Comparison of ENCODE assay signal across 8 mouse cellular contexts in genomic region chr5:3646991-3647707, GRCm38 (mm10). TPM values are rescaled to one million over a fixed set of nuclear protein-coding genes. Genes with fewer than 3 reads are reported as not detected.
DNase-seq lines count a peak whose midpoint lies in the region; ATAC-seq and TF ChIP-seq lines count a peak whose summit lies in the region.

No protein-coding gene starts in this region.

- in situ Hi-C loops in ES-E14 (cut with MboI; ENCODE audit: low sequenced_read_pairs in 2 of 2, unreplicated experiment in 2 of 2) = no loop called here

- peak; percentile 40 for ATAC-seq in heart, postnatal 0 days (ENCODE audit: insufficient read depth, low read depth)
- peak; percentile 59 for ATAC-seq in lung, embryonic 16.5 days (ENCODE audit: low read depth)

- no peak for TF ChIP-seq POLR2A in brain, embryonic 14.5 days (IDR thresholded peaks at IDR 0.05; ENCODE audit: borderline replicate concordance, extremely low read depth, insufficient read depth, insufficient read length, poor library complexity, severe bottlenecking)

- H3K9ac ChIP-seq in ES-E14 (ENCODE audit: insufficient read depth, low read depth, low read length, poor library complexity, severe bottlenecking) = peak overlapping the region; percentile 93
- peak overlapping the region; percentile 95 for H3K9ac ChIP-seq in heart, postnatal 0 days (replicated peaks; ENCODE audit: low read depth, low read length)
- peak overlapping the region; percentile 92 for H3K9ac ChIP-seq in lung, embryonic 16.5 days (ENCODE audit: low read length)

- no peaks in the 10 kb centered on the region for H3K27me3 ChIP-seq in erythroblast, embryonic 14.5 days (ENCODE audit: control insufficient read depth)
- no peaks in the 10 kb centered on the region for H3K27me3 ChIP-seq in heart, postnatal 0 days (ENCODE audit: control insufficient read depth, insufficient read depth, low read length)
- no peaks in the 10 kb centered on the region for H3K27me3 ChIP-seq in lung, embryonic 16.5 days (ENCODE audit: control insufficient read depth, insufficient read depth, low read depth, low read length)

- peak; percentile 52; the same call in 1 of the 2 replicates for TF ChIP-seq CTCF in brain, embryonic 14.5 days (IDR thresholded peaks at IDR 0.05; ENCODE audit: borderline replicate concordance, extremely low read depth, insufficient read depth, insufficient read length)
- peak; percentile 63 for TF ChIP-seq CTCF in heart, postnatal 0 days (IDR thresholded peaks at IDR 0.05; ENCODE audit: low read depth)

- peak overlapping the region; percentile 59 for H3K27ac ChIP-seq in ES-E14 (ENCODE audit: insufficient read depth, low read depth, low read length, poor library complexity, severe bottlenecking)
- peak overlapping the region; percentile 90 for H3K27ac ChIP-seq in heart, postnatal 0 days (ENCODE audit: low read depth)
- H3K27ac ChIP-seq in lung, embryonic 16.5 days (ENCODE audit: low read length) = peak overlapping the region; percentile 95

- H3K9me3 ChIP-seq in ES-E14 (ENCODE audit: control insufficient read depth, insufficient read depth, low read depth, low read length) = no peaks in the 10 kb centered on the region
- H3K9me3 ChIP-seq in erythroblast, embryonic 14.5 days (ENCODE audit: control insufficient read depth, low read length) = no peaks in the 10 kb centered on the region
- no peaks in the 10 kb centered on the region for H3K9me3 ChIP-seq in heart, postnatal 0 days (replicated peaks; ENCODE audit: control insufficient read depth, low read length)
- no peaks in the 10 kb centered on the region for H3K9me3 ChIP-seq in lung, embryonic 16.5 days (ENCODE audit: control insufficient read depth, low read length)

- no peak for TF ChIP-seq EP300 in heart, postnatal 0 days (IDR thresholded peaks at IDR 0.05; ENCODE audit: low read depth)

- DNase-seq in ES-E14 (ENCODE audit: low read depth, low spot score) = peak; percentile 16
- peak; percentile 84 for DNase-seq in brain, embryonic 14.5 days (ENCODE audit: low read depth)
- peak; percentile 77 for DNase-seq in heart, postnatal 0 days (ENCODE audit: low spot score)
- peak; percentile 69 to 74 for DNase-seq in kidney, postnatal 4 days
- DNase-seq in ovary, postnatal 10 days (ENCODE audit: low spot score) = peak; percentile 53
- DNase-seq in thymus, postnatal 10 days (ENCODE audit: low spot score in 2 of 2) = peak; percentile 48 to 49

- peak overlapping the region; percentile 83 for H3K4me2 ChIP-seq in heart, postnatal 0 days (ENCODE audit: low read depth, low read length)
- H3K4me2 ChIP-seq in lung, embryonic 16.5 days (ENCODE audit: low read depth, low read length) = peak overlapping the region; percentile 72

- H3K4me3 ChIP-seq in ES-E14 (ENCODE audit: insufficient read depth in 1 of 2, low read depth in 1 of 2, low read length in 2 of 2, poor library complexity in 1 of 2, severe bottlenecking in 1 of 2) = peak overlapping the region; percentile 76 to 99
- H3K4me3 ChIP-seq in erythroblast, embryonic 14.5 days (replicated peaks) = peak overlapping the region; percentile 93
- H3K4me3 ChIP-seq in heart, postnatal 0 days (ENCODE audit: low read depth, low read length) = peak overlapping the region; percentile 96
- peak overlapping the region; percentile 99 for H3K4me3 ChIP-seq in lung, embryonic 16.5 days (ENCODE audit: low read length)

- WGBS in heart, postnatal 0 days = under 1% methylated on average over 40 of the region's 60 CpGs
- WGBS in lung, embryonic 16.5 days = under 1% methylated on average over 60 of the region's 60 CpGs

- peaks cover 10% of the 10 kb centered on the region for H3K36me3 ChIP-seq in ES-E14 (ENCODE audit: control insufficient read depth, insufficient read depth, low read length, poor library complexity, severe bottlenecking)
- H3K36me3 ChIP-seq in erythroblast, embryonic 14.5 days (ENCODE audit: control insufficient read depth) = peaks cover 34% of the 10 kb centered on the region
- H3K36me3 ChIP-seq in heart, postnatal 0 days (replicated peaks; ENCODE audit: control insufficient read depth, insufficient read depth, low read length) = peaks cover 24% of the 10 kb centered on the region
- H3K36me3 ChIP-seq in lung, embryonic 16.5 days (ENCODE audit: control insufficient read depth, insufficient read depth, low read length) = peaks cover 12% of the 10 kb centered on the region

- H3K4me1 ChIP-seq in ES-E14 (ENCODE audit: control insufficient read depth in 2 of 2, insufficient read depth in 2 of 2, low read length in 2 of 2, poor library complexity in 1 of 2) = no peaks in the 10 kb centered on the region
- H3K4me1 ChIP-seq in erythroblast, embryonic 14.5 days (ENCODE audit: control insufficient read depth) = peaks cover 29% of the 10 kb centered on the region
- H3K4me1 ChIP-seq in heart, postnatal 0 days (ENCODE audit: control insufficient read depth, insufficient read depth) = 0 out of 2 replicates have a peak, but pooled peaks cover 6% of the 10 kb centered on the region
- peaks cover 7% of the 10 kb centered on the region for H3K4me1 ChIP-seq in lung, embryonic 16.5 days (replicated peaks; ENCODE audit: control insufficient read depth, insufficient read depth, low read length)

TF ChIP-seq in ES-E14, 5 proteins besides CTCF, POLR2A, EP300 and RAD21:
- TF ChIP-seq MAFK (IDR thresholded peaks at IDR 0.05; ENCODE audit: insufficient read depth, low read depth, low read length) = no peak
- TF ChIP-seq ZNF384 (IDR thresholded peaks at IDR 0.05; ENCODE audit: low read depth, low read length) = no peak

RNA-seq across cellular contexts. Expression of gene Tmbim7, which starts 3.8 kb away (rescaled TPM):
- not detected in 2 replicates for total RNA-seq in ES-E14 (2012; rRNA removed)
- not detected in 2 replicates for polyA plus RNA-seq in brain, embryonic 14.5 days (2012; rRNA removed)
- not detected in 2 replicates for polyA plus RNA-seq in erythroblast, embryonic 14.5 days (2012)
- total RNA-seq in heart, postnatal 0 days (2014; rRNA removed; ENCODE audit: low replicate concordance) = not detected in 2 replicates
- polyA plus RNA-seq in heart, postnatal 0 days (2015; fragmentation: Nextera tagmentation; extraction: Ambion mirVana) = not detected in 2 replicates
- not detected in 2 replicates for polyA plus RNA-seq in lung, embryonic 16.5 days (2015; fragmentation: Nextera tagmentation; extraction: Ambion mirVana)

RNA-seq across cellular contexts. Expression of gene Gatad1, which starts 9.8 kb away (rescaled TPM):
- total RNA-seq in ES-E14 (2012; rRNA removed) = 67.4 and 90.0 TPM in 2 replicates
- polyA plus RNA-seq in brain, embryonic 14.5 days (2012; rRNA removed) = 52.7 and 73.9 TPM in 2 replicates
- polyA plus RNA-seq in erythroblast, embryonic 14.5 days (2012) = 3.5 and 3.9 TPM in 2 replicates
- 73.8 and 114 TPM in 2 replicates for total RNA-seq in heart, postnatal 0 days (2014; rRNA removed; ENCODE audit: low replicate concordance)
- polyA plus RNA-seq in heart, postnatal 0 days (2015; fragmentation: Nextera tagmentation; extraction: Ambion mirVana) = 72.7 and 76.5 TPM in 2 replicates
- 62.9 and 65.7 TPM in 2 replicates for polyA plus RNA-seq in lung, embryonic 16.5 days (2015; fragmentation: Nextera tagmentation; extraction: Ambion mirVana)

RNA-seq across cellular contexts. Expression of gene Rbm48, which starts 50.8 kb away (rescaled TPM):
- 21.9 and 25.0 TPM in 2 replicates for total RNA-seq in ES-E14 (2012; rRNA removed)
- 11.2 and 12.3 TPM in 2 replicates for polyA plus RNA-seq in brain, embryonic 14.5 days (2012; rRNA removed)
- 0.25 and 0.75 TPM in 2 replicates for polyA plus RNA-seq in erythroblast, embryonic 14.5 days (2012)
- 3.5 and 9.5 TPM in 2 replicates for total RNA-seq in heart, postnatal 0 days (2014; rRNA removed; ENCODE audit: low replicate concordance)
- polyA plus RNA-seq in heart, postnatal 0 days (2015; fragmentation: Nextera tagmentation; extraction: Ambion mirVana) = 5.9 and 6.2 TPM in 2 replicates
- 13.5 and 14.4 TPM in 2 replicates for polyA plus RNA-seq in lung, embryonic 16.5 days (2015; fragmentation: Nextera tagmentation; extraction: Ambion mirVana)

RNA-seq across cellular contexts. Expression of gene Pex1, which starts 51.3 kb away (rescaled TPM):
- total RNA-seq in ES-E14 (2012; rRNA removed) = 12.9 and 14.9 TPM in 2 replicates
- 24.6 and 24.7 TPM in 2 replicates for polyA plus RNA-seq in brain, embryonic 14.5 days (2012; rRNA removed)
- 0.03 and 0.21 TPM in 2 replicates for polyA plus RNA-seq in erythroblast, embryonic 14.5 days (2012)
- 7.9 and 27.8 TPM in 2 replicates for total RNA-seq in heart, postnatal 0 days (2014; rRNA removed; ENCODE audit: low replicate concordance)
- 8.4 and 9.4 TPM in 2 replicates for polyA plus RNA-seq in heart, postnatal 0 days (2015; fragmentation: Nextera tagmentation; extraction: Ambion mirVana)
- polyA plus RNA-seq in lung, embryonic 16.5 days (2015; fragmentation: Nextera tagmentation; extraction: Ambion mirVana) = 14.7 and 14.8 TPM in 2 replicates

Comparison
In these comparisons a context has a peak if more than half of its experiments do, and no peak if none do; other contexts are left out.
1. Peak in every context shown above with its lines: DNase-seq, ATAC-seq, H3K4me3 ChIP-seq and H3K27ac ChIP-seq.
2. DNase-seq: peak in every context shown above with its lines; median percentile 84 in brain, embryonic 14.5 days; 77 in heart, postnatal 0 days; 72 in kidney, postnatal 4 days; 53 in ovary, postnatal 10 days; 48 in thymus, postnatal 10 days; 16 in ES-E14.
3. RNA of gene Gatad1, which starts 9.8 kb away (polyA plus RNA-seq): 52.7 to 73.9 TPM in brain, embryonic 14.5 days, 72.7 to 76.5 TPM in heart, postnatal 0 days and 62.9 to 65.7 TPM in lung, embryonic 16.5 days; 3.5 to 3.9 TPM in erythroblast, embryonic 14.5 days; every median in the first group is over 10 times any median in the second.